Mouse (Mus musculus) thymus, postnatal 4 days (tissue): ENCODE measurements around the gene Myo7a.

ENCODE experiments used
- DNase-seq: peaks from one replicate; pipeline ENCODE4 v3.0.0; 2021

Gene Myo7a

DNA sequence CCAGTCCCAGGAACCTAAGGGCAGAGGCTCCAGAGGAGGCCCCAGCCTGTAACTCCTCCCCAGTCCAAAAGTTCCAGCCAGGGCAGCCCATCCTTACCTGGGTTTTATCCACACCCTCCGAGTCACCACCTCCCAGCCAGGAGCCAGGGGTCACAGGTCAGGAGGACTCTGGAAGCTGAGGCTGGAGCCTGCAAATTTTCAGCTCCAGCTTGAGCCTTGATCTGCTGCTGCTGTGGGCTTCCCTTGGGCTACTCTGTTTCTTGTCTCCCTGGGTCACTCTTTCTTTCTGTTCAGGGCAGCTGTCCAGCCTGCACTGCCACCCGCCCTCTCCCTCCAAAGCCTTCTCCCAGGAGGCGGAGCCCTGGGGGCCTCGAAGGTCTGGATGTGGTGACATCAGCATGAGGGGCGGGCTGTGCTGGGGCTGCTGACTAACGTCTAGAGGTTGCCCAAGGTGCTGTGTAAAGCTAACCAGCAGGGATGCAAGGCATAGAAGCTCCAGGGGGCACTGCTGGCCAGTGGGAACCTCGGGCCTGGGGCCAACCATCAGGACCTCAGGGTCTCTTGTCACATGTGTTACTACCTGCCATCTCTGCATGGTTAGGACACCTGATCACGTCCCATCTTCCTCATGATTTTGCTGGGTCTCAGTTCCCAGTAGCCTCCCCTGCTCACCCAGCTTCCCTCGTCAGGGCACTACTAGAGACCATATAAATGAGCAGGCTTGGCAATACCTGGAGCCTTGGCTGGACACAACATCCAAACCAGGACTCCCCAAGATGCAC, at the start of gene Myo7a:
Gene Myo7a, minus strand, starts transcription at position 346 of the 782 bp plus-strand sequence.
- DNase-seq, result no peak

DNA sequence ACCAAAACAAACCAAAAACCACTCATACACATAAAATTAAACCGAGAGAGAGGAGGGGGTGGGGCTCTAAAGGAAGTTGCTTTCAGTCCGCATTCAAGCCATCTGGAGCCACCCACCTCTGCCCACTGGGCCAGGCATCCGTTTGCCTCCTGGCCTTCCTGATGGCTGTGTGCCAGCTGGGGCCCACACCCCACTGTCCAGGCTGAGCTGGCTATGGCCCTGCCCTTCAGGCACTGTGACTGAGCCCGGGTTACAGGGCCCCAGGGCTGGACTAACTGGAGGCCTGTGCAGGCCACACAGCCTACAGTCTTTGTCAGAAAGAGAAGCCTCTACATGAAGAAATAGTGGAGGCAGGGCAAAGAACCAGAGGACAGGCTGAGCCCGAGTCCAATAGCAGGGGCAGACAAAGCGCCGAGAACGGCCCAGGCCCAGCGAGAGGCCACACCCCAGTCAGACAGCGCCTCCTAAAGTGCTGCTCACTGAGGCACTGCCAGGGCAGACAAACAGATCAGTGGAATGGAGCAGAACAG, 45.7 kb upstream of the Myo7a start:
- DNase-seq, result peak; percentile 63

DNA sequence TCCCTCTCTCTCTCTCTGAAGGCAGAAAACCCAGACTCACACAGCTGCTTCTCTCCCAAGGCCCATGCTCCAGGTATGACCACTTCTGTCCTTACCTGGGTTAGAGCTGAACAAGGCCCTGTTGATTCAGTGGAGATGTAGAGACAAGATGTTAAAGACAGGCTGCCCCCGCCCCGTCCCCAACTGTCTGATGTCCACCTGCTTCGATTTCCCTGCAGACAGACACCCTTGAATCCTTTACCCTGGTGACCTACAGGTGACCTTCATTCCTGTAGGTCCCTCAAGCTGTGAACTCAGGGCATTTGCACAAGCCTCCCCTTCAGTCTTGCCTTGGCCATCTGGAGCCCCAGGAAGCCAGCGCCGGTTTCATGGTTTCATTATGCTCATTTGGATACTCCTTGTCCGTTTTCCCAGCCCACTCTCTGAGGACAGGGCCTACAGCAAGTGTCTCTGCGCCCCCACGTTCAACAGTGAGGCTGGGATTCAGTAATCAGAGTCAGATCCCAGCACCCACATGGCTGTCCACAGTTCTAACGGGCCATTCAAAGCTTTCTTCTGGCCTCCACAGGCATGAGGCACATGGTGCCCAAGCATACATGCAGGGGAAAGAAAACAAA, 45.2 kb upstream of the Myo7a start:
- DNase-seq, result peak; percentile 68

DNA sequence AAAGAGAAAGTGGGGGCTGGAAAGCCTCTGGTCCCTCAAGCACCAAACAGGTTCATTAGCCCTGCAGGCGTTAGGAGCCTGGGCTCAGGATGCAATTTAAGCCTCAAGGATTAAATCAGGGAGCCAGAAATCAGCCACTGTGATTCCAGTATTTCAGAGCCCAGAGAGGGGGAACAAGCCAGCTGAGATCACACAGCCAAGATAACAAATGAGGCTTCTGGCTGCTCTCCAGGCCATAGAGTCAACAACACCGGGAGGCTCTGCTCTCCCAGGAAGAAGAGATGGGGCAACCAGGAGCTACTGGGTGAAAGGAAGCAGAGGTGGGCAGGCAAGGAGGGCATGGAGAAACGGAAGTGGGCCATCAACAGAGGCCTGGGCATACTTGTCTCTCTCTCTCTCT, 44.4 kb upstream of the Myo7a start:
- DNase-seq, result no peak

DNA sequence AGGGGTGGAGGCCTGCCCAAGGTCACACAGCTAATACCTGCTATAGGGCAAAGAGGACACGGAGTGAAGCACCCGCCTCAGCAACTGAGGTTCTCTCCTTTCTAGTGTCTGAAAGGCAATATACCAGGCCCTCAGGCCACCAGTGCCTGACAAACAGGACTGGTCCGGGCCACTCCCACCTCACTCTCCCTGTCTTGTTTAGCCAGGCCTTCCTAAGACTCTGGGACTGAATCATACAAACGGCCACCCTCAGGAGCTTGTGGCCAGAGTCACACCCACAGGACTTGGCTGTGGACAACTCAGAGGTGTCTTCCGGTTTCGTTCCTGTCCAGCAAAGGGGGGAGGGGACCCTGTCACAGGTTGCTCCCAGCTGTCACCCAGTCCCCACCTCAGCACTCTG, 42.9 kb upstream of the Myo7a start:
- no peak for DNase-seq

DNA sequence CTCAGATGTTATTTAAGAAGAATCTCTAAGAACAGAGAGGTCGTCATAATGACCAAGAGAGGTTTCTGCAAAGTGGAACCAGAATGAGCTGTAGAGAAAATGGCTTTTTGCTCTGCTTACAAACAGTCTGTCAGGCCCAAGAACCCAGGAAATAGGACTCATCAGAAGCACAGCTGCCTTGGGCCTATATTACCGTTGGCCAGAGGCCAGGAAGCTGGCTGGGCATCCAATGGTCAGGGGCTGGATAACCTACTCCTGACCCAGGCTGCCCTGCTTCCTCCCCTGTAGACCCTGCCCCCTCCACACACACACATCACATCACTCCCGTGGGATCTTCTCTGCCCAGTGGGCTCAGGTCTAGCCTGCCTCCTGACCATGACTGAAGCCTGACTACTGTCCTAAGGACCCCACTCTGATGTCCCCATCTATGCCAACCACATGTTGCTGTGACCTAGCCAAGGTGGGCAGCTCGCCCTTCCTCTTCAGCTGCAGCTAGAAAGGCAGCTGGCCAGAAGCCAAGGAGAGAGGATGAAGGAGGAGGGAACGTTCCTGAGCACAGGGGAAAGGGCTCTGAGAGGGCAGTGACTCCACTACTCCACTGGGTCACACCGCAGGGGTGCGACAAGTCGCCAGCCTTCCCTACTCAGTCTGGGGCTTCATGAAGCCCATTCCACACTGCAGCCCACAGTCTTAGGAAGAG, 40.9 kb upstream of the Myo7a start:
- no peak for DNase-seq

DNA sequence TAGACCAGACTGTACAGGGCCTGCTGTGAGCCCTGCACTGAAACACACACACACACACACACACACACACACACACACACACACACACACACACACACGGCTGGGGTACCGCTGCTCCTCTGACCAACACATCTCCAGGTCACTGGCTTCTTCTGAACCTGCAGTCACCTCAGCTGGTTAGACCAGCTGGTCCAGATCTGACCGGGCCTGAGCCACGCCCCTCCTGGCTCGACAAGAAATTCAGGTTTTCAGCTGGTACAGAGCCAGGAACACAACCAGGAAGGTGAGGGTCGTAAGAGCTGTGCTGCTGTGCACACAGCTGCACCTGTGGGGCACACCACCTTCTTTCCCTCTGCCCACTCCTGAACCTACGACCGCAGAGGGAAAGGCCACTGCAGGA, 39.2 kb upstream of the Myo7a start:
- no peak for DNase-seq

DNA sequence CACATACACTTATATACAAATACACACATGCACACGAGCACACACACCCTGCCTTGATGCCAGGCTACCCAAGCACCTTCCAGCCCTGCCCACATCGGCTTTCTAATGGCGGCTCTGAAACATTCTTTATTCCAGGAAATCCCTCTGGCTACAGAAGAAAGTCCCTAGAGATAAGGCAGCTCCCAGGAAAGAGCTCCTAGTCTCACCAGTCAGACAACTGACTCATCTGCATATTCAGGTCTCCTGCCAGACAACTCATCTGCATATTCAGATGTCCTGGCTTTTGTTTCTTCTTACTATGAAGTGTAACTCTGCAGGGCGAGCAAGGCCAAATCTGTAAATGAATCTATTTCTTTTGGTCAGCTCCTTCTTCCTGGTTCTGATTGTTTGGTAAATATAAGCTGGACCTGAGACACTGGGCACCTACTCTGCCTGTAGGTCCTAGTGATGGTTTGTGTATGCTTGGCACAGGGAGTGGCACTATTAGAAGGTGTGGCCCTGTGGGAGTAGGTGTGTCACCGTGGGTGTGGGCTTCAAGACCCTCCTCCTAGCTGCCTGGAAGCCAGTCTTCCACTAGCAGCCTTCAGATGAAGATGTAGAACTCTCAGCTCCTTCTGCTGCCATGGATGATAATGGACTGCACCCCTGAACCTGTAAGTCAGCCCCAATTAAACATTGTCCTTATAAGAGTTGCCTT, 38.5 kb upstream of the Myo7a start:
- no peak for DNase-seq

DNA sequence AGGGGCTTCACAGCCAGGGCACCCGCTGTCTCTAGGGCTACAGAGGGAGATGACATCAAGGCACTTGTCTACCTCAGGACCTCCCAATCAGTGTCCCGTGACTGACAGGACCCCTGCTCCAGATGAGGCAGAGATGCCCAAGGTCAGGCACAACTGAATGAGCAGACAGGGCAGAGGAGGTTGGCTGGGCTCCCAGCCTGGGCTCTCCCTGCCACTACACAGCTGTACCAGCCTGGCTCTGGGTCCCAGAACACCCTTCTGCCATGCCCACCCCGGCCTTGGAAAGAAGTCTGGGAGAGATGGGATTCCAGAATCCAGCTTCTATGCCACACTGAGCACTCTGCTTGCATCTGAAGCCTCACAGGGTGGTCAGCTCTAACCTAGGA, 36.9 kb upstream of the Myo7a start:
- no peak for DNase-seq

DNA sequence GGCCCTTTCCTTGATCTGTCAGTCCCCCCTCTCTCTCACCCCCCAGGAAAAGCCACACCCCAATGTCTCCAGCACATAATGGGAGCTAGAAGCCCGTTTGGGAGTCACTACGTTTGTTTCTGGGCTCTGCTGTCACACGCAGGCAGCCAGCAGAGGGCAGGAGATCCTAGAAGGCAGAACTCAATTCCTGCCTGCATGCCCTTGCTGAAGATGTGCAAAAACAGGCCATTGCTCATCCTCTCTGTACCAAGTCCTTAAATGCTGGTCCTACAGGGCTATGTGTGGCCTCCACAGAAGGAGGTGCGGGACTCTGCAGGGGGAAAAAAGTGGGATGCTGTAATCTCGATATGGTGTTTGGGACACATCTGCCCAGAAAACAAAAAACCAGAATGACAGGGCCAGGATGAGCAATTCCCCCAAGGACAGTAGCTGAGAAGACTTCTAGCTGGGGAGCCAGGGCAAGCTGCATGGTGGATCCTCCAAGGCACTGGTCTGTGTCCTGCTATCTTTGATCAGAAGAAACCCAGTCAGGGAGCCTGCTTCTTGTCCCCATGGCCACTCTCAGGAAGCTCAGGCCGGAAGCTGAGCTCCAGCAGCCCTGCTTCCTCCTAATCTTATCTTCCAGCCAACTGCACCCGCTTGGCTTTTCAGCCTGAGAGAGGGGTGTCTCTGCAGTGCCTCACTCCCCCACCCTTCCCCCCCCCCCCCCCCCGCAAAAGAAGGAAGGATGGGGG, 36.4 kb upstream of the Myo7a start:
- DNase-seq, result peak; percentile 88

DNA sequence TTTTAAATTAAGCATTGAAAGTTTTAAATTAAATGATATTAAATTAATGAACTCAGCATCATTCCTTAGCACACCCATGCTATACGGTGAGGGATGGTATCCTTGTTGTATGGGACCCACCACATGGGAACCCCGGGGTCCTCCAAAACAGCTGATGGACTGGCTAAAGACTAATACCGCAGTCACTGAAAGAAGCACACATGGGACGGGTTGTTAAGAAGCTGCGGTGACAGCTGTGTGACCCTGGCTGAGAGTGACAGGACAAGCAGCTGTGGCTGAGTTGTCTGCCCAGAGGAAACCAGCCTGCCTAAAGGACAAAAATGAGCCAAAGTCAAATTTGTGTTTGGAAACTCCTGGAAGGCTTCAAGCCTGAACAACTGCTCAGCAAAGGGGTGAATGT, 34.6 kb upstream of the Myo7a start:
- no peak for DNase-seq

DNA sequence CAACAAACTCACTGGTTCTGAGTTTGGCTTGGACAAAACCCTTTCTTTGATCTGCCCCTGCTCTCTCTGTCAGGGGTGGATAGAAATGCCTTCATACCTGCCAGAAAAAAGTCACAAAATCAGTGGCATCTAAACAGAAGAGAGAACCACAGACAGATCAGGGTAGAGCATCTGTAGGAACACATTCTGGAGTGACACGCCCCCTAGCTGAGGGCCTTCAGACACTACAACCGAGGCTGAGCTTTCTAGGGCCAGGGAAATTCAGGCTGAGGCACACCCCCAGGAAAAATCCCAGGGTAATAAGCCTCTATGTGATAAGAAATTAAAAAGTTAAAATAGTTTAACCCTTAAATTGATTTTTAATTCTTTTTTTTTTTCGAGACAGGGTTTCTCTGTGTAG, 34.0 kb upstream of the Myo7a start:
- no peak for DNase-seq

DNA sequence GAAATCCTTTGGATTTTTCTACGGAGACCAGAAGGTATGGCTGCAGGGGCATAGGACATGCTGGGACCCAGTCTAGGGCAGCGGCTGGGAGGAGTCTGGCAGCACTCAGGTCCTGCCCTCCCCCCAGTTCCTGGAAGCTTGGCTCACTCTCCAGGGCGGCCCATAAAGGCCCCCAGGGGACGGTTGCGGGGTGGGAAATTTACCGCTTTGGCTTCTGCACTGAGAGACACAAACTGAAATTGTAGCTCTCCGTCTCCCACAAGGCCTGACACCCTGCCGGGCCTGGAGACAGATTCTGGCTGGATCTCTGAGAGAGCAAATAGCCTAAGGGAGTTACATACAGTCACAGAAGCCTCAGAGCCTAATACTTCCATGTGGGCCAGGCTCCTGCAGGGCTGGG, 33.1 kb upstream of the Myo7a start:
- no peak for DNase-seq

DNA sequence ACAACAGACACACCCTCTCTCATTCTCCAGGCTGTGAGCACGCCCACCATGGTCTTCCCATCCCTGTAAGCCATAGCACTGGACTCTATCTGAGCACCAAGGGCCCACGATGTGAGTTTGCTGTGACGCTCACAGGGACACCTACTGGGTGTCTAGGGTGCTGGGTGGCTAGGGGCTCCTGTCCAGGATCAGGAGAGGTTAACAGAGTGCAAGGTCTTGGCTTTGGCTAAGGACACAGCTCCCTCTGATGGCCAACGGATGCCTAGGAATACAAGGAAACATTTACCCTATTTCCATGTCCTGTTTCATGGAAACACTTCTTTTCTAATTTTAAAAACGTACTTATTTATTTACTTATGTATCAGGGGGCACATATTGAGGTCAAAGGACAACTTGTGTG, 31.2 kb upstream of the Myo7a start:
- no peak for DNase-seq

DNA sequence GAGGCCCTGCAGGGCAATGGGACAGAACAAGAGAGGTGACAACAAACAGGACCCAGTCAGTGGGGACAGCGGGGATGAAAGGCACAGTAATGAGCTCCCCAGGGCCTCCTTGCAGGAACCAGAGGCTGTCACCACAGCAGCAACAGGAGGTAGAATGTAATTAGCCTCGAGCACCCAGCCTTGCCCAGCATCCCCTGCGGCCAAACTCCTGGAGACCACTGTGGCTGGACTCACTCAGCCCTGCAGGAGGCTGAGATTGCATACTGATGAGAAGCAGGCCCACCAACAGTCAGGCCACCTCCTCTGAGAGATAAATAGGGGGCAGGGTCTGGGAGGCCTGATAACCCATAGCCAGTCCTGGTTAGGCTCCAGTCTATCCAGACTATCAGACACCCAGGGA, 30.5 kb upstream of the Myo7a start:
- no peak for DNase-seq

DNA sequence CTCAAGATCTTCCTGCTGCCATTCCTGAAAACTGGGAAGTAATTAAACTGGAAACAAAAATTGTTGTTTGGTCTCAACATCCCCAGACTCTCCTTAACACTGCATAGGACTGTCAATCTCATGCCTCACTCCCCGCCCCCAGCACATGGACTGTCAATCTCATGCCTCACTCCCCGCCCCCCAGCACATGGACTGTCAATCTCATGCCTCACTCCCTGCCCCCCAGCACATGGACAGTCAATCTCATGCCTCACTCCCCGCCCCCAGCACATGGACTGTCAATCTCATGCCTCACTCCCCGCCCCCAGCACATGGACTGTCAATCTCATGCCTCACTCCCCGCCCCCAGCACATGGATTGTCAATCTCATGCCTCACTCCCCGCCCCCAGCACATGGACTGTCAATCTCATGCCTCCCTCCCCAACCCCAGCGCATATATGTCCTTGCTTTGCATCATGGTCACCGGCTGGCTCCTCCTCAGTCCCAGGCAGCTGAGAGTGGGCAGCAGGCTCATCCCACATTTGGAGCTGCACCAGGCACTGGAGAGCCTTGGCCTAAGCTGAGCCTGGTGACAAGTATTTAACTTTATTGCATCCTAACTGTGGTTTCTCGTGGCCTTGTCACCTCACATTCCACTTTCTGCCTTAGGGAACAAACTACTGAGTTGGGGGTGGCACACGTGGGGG, 29.5 kb upstream of the Myo7a start:
- DNase-seq, result no peak

DNA sequence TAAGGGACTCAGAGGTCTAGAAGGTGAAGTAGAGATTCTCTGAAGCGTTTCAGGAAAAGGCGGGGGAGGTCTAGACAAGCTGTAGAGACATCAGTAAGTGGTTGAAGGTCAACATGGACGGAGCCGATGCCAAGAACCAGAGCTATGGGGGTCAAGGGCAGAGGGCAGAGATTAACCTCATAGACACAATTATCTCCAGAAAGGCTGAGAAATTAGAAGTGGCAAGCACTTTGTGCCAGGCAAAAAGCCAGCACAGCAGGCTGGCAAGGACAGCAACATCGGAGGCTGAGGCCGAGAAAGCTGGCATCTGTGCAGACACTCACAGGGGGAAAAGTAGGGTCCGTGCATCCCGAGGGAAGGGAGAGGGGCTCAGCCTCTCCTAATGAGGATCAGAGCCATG, 28.4 kb upstream of the Myo7a start:
- DNase-seq, result no peak

DNA sequence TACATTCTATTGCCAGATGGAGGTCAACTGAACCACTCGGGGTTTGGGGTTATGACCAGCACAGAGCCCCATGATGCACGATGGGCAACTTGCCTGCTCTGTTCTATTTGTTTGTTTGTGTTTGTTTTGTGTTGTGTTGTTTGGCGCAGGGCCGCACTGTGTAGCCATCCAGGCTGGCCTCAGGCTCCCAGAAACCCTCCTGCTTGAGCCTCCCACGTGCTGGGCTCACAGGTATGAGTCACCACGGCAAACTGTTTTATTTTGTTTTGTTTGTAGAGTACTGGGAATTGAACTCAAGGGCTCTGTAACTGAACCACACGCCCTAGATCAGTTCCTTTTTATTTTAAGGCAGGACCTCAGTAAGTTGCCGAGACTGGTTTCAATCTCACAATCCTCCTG, 27.1 kb upstream of the Myo7a start:
- no peak for DNase-seq

DNA sequence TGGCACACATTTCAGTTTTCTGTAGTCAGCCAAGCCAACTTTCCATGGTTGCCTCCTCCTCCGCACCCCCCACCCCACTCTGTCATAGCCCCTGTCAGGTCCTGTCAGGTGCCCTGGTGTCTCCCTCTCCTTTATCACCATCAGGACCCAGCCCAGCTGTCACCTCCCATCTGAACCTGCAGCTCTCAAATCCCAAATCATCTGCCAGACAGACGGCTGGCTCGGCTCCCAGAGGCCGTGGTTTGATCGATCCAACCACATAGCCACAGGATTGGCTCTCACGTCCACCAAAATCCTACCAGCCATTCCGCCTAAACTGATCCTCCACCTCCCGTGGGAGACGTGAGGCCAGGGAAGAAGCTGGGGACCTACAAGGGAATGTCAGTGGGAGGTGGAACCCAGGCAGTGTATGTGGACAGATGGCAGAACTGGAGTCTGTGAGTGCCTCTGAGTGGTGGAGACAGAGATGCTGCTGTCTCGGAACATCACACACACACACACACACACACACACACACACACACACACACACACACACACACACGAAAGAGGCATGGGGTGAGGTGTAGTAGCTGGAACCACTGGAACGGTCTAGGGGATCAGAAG, 26.6 kb upstream of the Myo7a start:
- no peak for DNase-seq

DNA sequence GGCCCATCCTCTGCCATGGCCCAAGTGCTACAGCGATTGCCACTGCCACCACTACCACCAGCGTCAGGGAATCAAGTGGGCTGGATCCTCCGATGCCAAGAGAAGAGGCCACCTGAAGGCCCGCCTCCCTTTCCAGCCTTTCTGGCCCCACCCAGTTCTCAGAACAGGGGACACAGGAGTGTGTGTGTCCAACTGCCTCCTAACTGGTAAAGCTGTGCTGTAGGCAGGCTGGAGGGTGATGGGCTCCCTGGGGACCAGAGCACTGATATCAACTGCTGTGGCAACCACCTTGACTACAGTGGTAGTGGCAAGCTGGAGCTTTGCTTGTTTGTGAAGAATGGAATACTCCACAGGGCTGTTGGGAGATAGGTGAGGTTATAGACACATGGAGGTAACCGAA, 26.1 kb upstream of the Myo7a start, which contains the start of gene Omp:
Gene Omp, minus strand, starts transcription at position 101 of the 400 bp plus-strand sequence.
- no peak for DNase-seq

DNA sequence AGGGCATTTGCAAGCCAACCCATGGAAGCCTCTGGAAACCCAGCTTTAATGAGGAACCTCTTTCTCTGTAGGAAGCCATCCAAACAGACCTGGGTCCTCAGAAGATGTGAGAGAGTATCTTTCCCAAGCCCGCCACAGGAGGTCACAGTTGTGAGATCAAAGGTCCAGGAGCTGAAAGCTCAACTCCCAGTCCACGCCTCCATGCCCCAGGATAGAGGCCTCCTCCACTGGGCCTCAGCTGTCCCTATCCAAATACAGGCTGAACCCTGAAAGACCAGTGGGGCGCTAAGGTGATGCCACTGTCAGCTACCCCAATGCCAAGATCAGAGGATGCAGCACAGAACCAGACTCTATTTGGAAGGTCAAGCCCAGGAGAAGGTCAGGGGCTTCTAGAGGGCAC, 23.3 kb upstream of the Myo7a start:
- DNase-seq, result no peak

DNA sequence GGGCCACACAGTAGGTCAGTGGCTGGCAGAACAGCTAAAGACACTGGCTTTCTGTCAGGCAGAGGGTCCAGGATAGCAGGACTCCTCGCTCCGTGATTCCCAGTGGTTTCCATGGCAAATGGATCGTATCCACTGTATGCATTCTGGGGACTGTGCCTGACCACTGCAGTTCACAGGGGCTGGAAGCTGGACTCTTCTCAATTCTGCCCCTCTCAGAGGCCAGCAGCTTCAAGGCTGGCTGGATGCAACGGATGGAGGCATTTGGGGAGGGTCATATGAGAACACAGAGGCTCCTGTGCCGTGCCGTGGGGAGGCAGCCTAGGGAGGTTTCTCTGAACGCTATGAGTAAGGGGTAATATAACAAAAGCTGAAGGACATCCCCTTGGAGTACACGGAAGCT, 22.9 kb upstream of the Myo7a start:
- no peak for DNase-seq
